In the genomic region with DNA sequence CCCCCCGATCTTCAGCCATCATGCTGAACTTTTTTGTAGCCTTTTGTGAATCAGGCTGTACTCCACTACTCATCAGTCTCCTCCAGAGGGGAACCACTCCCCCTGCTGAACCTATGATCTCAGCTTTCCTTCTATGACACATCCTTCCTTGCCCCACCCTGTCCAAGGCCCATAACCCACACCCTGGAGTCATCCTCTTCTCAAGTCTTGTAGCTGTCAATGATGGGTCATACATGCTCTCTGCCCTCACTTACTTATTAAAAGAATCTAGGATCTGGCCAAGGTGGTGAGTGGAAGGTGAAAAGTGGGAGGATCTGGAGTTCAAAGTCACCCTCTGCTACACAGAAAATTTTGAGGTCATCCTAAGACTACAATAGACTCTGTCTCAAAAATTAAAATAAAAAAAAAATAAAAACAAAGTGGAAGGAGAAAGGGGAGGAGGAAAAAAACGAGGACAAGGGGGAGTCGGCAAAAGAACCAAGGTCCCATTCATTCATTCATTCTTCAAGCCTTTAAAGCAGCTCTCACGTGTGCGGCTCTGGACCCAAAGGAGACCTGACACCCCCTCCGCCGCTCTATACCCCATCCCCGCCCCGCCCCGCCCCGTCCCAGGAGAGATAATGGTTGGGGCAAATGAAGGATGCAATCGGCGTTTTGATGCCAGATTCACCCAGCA, we compare ENCODE assay signal across 9 mouse cellular contexts. TPM values are rescaled to one million over a fixed set of nuclear protein-coding genes. Genes with fewer than 3 reads are reported as not detected.
DNase-seq lines count a peak whose midpoint lies in the region; ATAC-seq and TF ChIP-seq lines count a peak whose summit lies in the region.
"Had no signal": no experiment of that assay in that cellular context is flagged by ENCODE, and none has a peak within 500 bp of the region (broad histone marks: within the 10 kb centered on the region; RNA-seq: fewer than 3 reads in every experiment).

No protein-coding gene starts in this region.

- no peak for TF ChIP-seq CTCF in bone marrow macrophage, adult 2 months (IDR thresholded peaks at IDR 0.05; ENCODE audit: low read depth, low read length)

- peak overlapping the region; percentile 62 for H3K4me3 ChIP-seq in bone marrow macrophage, adult 2 months (ENCODE audit: insufficient read depth, low read length)
- peak overlapping the region; percentile 82 for H3K4me3 ChIP-seq in heart, embryonic 15.5 days

- H3K9me3 ChIP-seq in heart, embryonic 15.5 days (replicated peaks) = no peaks in the 10 kb centered on the region

- peak overlapping the region; percentile 58 for H3K9ac ChIP-seq in heart, embryonic 15.5 days

- H3K27me3 ChIP-seq in heart, embryonic 15.5 days = no peaks in the 10 kb centered on the region

- WGBS in heart, embryonic 15.5 days = 8% methylated on average over 13 of the region's 13 CpGs

- H3K27ac ChIP-seq in bone marrow macrophage, adult 2 months (ENCODE audit: insufficient read depth, low read depth, low read length) = no peak overlapping the region
- H3K27ac ChIP-seq in heart, embryonic 15.5 days = peak overlapping the region; percentile 26; the same call in 1 of the 2 replicates

- ATAC-seq in heart, embryonic 15.5 days (replicated peaks; ENCODE audit: insufficient number of reproducible peaks, insufficient read depth, low FRiP score, low read depth) = no peak; the same call in 1 of the 2 replicates

- H3K4me2 ChIP-seq in heart, embryonic 15.5 days = peak overlapping the region; percentile 78

- DNase-seq in heart, adult 11 months = peak; percentile 90
- DNase-seq in heart, adult 8-10 months (ENCODE audit: low spot score) = no peak
- DNase-seq in A20 (ENCODE audit: low read depth, low spot score) = peak; percentile 33
- DNase-seq in lung, postnatal 10 days = peak; percentile 9
- no peak for DNase-seq in layer of hippocampus, adult 11-12 months (ENCODE audit: low spot score)
- no peak for DNase-seq in layer of hippocampus, postnatal 25 days (ENCODE audit: extremely low spot score in 1 of 2, low spot score in 1 of 2)

- H3K36me3 ChIP-seq in heart, embryonic 15.5 days = no peaks in the 10 kb centered on the region

- no peak for TF ChIP-seq POLR2A in bone marrow macrophage, adult 2 months (IDR thresholded peaks at IDR 0.05; ENCODE audit: borderline replicate concordance, low read depth, low read length)

- H3K4me1 ChIP-seq in bone marrow macrophage, adult 2 months (ENCODE audit: control insufficient read depth, insufficient read depth, low read length) = peaks cover 10% of the 10 kb centered on the region
- H3K4me1 ChIP-seq in heart, embryonic 15.5 days (replicated peaks) = peaks cover 5% of the 10 kb centered on the region; the same call in 1 of the 2 replicates

RNA-seq across cellular contexts. Expression of gene Evi5l, which starts 1.1 kb away (rescaled TPM):
- 10 to 100 TPM; 19.0 to 26.0 (median 22.9) TPM for total RNA-seq in heart, adult 8-10 months (2022)
- 9.9 and 11.7 TPM in 2 replicates for polyA plus RNA-seq in bone marrow macrophage, adult 2 months (2012; ENCODE audit: insufficient read depth, insufficient read length, missing spikeins)
- polyA plus RNA-seq in heart, embryonic 15.5 days (2015; fragmentation: Nextera tagmentation; extraction: Ambion mirVana) = 12.9 and 18.3 TPM in 2 replicates
- total RNA-seq in layer of hippocampus, postnatal 25 days (2021) = 100 to 1,000 TPM in 1 of 2 experiments, 10 to 100 TPM in 1; 98.2 to 110 TPM

RNA-seq across cellular contexts. Expression of gene Cd209g, which starts 31.4 kb away (rescaled TPM):
- total RNA-seq in heart, adult 8-10 months (2022) = under 1 TPM; 0.11 to 0.86 (median 0.34) TPM
- not detected in 2 replicates for polyA plus RNA-seq in bone marrow macrophage, adult 2 months (2012; ENCODE audit: insufficient read depth, insufficient read length, missing spikeins)
- polyA plus RNA-seq in heart, embryonic 15.5 days (2015; fragmentation: Nextera tagmentation; extraction: Ambion mirVana) = not detected in 2 replicates
- total RNA-seq in layer of hippocampus, postnatal 25 days (2021) = not detected
- total RNA-seq: common myeloid progenitor, adult 5-6 weeks had no signal

RNA-seq across cellular contexts. Expression of gene Prr36, which starts 51.9 kb away (rescaled TPM):
- total RNA-seq in heart, adult 8-10 months (2022) = not detected
- not detected in 2 replicates for polyA plus RNA-seq in bone marrow macrophage, adult 2 months (2012; ENCODE audit: insufficient read depth, insufficient read length, missing spikeins)
- 0.44 and 0.95 TPM in 2 replicates for polyA plus RNA-seq in heart, embryonic 15.5 days (2015; fragmentation: Nextera tagmentation; extraction: Ambion mirVana)
- 10 to 100 TPM; 39.0 to 54.3 TPM for total RNA-seq in layer of hippocampus, postnatal 25 days (2021)

RNA-seq across cellular contexts. Expression of gene Cd209f, which starts 59.7 kb away (rescaled TPM):
- 1 to 10 TPM in 1 of 4 experiments, under 1 TPM in 3; 0.63 to 1.8 (median 0.68) TPM for total RNA-seq in heart, adult 8-10 months (2022)
- polyA plus RNA-seq in bone marrow macrophage, adult 2 months (2012; ENCODE audit: insufficient read depth, insufficient read length, missing spikeins) = not detected in 2 replicates
- polyA plus RNA-seq in heart, embryonic 15.5 days (2015; fragmentation: Nextera tagmentation; extraction: Ambion mirVana) = not detected in 2 replicates
- total RNA-seq in layer of hippocampus, postnatal 25 days (2021) = under 1 TPM in 1 of 2 experiments, not detected in 1; 0.44 TPM
- total RNA-seq: common myeloid progenitor, adult 5-6 weeks had no signal

Comparison
In these comparisons a context has a peak if more than half of its experiments do, and no peak if none do; other contexts are left out.
1. DNase-seq: peak in heart, adult 11 months (single experiment), A20 (single experiment) and lung, postnatal 10 days (single experiment); none in heart, adult 8-10 months (single experiment), layer of hippocampus, adult 11-12 months (single experiment) and layer of hippocampus, postnatal 25 days (0 of 2).
2. RNA of gene Prr36, which starts 51.9 kb away (total RNA-seq): 39.0 to 54.3 TPM in layer of hippocampus, postnatal 25 days; not detected in heart, adult 8-10 months; every median in the first group is over 10 times any median in the second.